In the genomic region with DNA sequence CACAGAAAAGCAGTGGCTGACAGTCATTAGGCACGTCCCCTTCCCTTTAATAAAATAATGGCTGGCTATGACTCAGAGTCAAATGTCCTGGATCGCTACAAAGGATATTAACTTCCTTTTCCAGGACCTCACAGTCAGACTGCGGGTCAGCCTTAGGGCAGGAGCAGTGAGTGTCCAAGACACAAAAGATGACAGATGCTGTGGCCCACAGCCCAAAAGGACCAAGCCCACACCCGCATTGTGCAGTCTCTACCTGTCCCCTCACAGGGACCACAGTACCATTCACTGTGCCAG, we compare ENCODE assay signal across 11 mouse cellular contexts. TPM values are rescaled to one million over a fixed set of nuclear protein-coding genes. Genes with fewer than 3 reads are reported as not detected.
DNase-seq lines count a peak whose midpoint lies in the region; ATAC-seq and TF ChIP-seq lines count a peak whose summit lies in the region.
"Had no signal": no experiment of that assay in that cellular context is flagged by ENCODE, and none has a peak within 500 bp of the region (broad histone marks: within the 10 kb centered on the region; RNA-seq: fewer than 3 reads in every experiment).

No protein-coding gene starts in this region.

- ATAC-seq in kidney, embryonic 16.5 days (ENCODE audit: low FRiP score, low TSS enrichment), result no peak
- no peak for ATAC-seq in activated CD4-positive, CD25-positive, alpha-beta regulatory T cell, adult 4 months

- no peak overlapping the region for H3K4me2 ChIP-seq in kidney, embryonic 16.5 days (replicated peaks; ENCODE audit: low read depth, low read length)
- peak overlapping the region; percentile 49 for H3K4me2 ChIP-seq in myocyte (ENCODE audit: low read depth)
- H3K4me2 ChIP-seq: neural tube, embryonic 15.5 days had no signal

- H3K36me3 ChIP-seq in kidney, embryonic 16.5 days (ENCODE audit: insufficient read depth, low read length), result no peaks in the 10 kb centered on the region
- H3K36me3 ChIP-seq in myocyte (ENCODE audit: control insufficient read depth, insufficient read depth), result no peaks in the 10 kb centered on the region

- H3ac ChIP-seq in myocyte (ENCODE audit: control insufficient read depth, insufficient read length), result peak overlapping the region; percentile 22

- 32% methylated on average over 4 of the region's 4 CpGs for WGBS in lung, adult 2 months
- WGBS in kidney, embryonic 16.5 days, result 60% methylated on average over 4 of the region's 4 CpGs

- no peaks in the 10 kb centered on the region for H3K79me2 ChIP-seq in myocyte (ENCODE audit: control insufficient read depth, insufficient read depth)

- peak; percentile 47 for DNase-seq in adrenal gland, postnatal 14 days
- DNase-seq in adrenal gland, postnatal 4 days (ENCODE audit: low spot score in 2 of 2), result no peak
- peak; percentile 48 to 64 for DNase-seq in lung, adult 18-20 months
- no peak for DNase-seq in lung, adult 2 months
- DNase-seq in urinary bladder, postnatal 25 days (ENCODE audit: low spot score), result no peak
- DNase-seq: cerebellum, adult 11-12 months; layer of hippocampus, adult 9-11 months had no signal

- H3K27me3 ChIP-seq in kidney, embryonic 16.5 days (ENCODE audit: insufficient read depth, low read length), result no peaks in the 10 kb centered on the region
- H3K27me3 ChIP-seq in myocyte (ENCODE audit: control insufficient read depth, insufficient read depth, insufficient read length), result no peaks in the 10 kb centered on the region
- H3K27me3 ChIP-seq: neural tube, embryonic 15.5 days had no signal

- H3K4me1 ChIP-seq in lung, adult 2 months (ENCODE audit: control insufficient read depth, insufficient read depth, low read length), result peaks cover 41% of the 10 kb centered on the region
- peaks cover 43% of the 10 kb centered on the region for H3K4me1 ChIP-seq in kidney, embryonic 16.5 days (ENCODE audit: insufficient read depth, low read length)

- TF ChIP-seq POLR2A in lung, adult 2 months (IDR thresholded peaks at IDR 0.05; ENCODE audit: borderline replicate concordance, extremely low read depth, low read depth, low read length), result no peak
- TF ChIP-seq POLR2A in myocyte (IDR thresholded peaks at IDR 0.05; ENCODE audit: insufficient read length, low read depth), result no peak

- no peak overlapping the region for H3K9ac ChIP-seq in kidney, embryonic 16.5 days (replicated peaks; ENCODE audit: low read length)
- H3K9ac ChIP-seq: neural tube, embryonic 15.5 days had no signal

- H3K4me3 ChIP-seq in lung, adult 2 months (replicated peaks; ENCODE audit: extremely low read depth, low read depth, low read length), result no peak overlapping the region
- H3K4me3 ChIP-seq in kidney, embryonic 16.5 days (ENCODE audit: low read length), result no peak overlapping the region
- no peak overlapping the region for H3K4me3 ChIP-seq in myocyte
- H3K4me3 ChIP-seq: neural tube, embryonic 15.5 days had no signal

- TF ChIP-seq CTCF in lung, adult 2 months (IDR thresholded peaks at IDR 0.05; ENCODE audit: insufficient read depth, low read length), result no peak

- H3K9me3 ChIP-seq in kidney, embryonic 16.5 days (ENCODE audit: low read length), result no peaks in the 10 kb centered on the region
- H3K9me3 ChIP-seq: neural tube, embryonic 15.5 days had no signal

- H3K27ac ChIP-seq in kidney, embryonic 16.5 days (ENCODE audit: low read length), result peak overlapping the region; percentile 41

TF ChIP-seq in myocyte, 11 proteins besides CTCF, POLR2A, EP300 and RAD21:
- no peak for TF ChIP-seq USF1 (IDR thresholded peaks at IDR 0.05; ENCODE audit: low read depth)
- TF ChIP-seq MYOD1 (IDR thresholded peaks at IDR 0.05; ENCODE audit: control insufficient read depth in 1 of 3, insufficient read length in 2 of 3, low read depth in 2 of 3), result peak in 1 of 3 experiments; percentile 12
- no peak for TF ChIP-seq POLR2AphosphoS2 (IDR thresholded peaks at IDR 0.05; ENCODE audit: insufficient read length, low read depth)
- TF ChIP-seq TCF12 (IDR thresholded peaks at IDR 0.05; ENCODE audit: insufficient read depth, poor library complexity, severe bottlenecking), result no peak
- TF ChIP-seq REST (IDR thresholded peaks at IDR 0.05; ENCODE audit: insufficient read depth, insufficient read length), result no peak
- TF ChIP-seq MYOG (IDR thresholded peaks at IDR 0.05; ENCODE audit: control insufficient read depth in 1 of 3, insufficient read depth in 1 of 3, insufficient read length in 2 of 3, low read depth in 2 of 3), result peak in 1 of 3 experiments; percentile 19

RNA-seq across cellular contexts. Expression of gene Cerk, which starts 16.2 kb away (rescaled TPM):
- total RNA-seq in adrenal gland, postnatal 14 days (2021), result 31.5 and 33.0 TPM in 2 replicates
- total RNA-seq in adrenal gland, postnatal 4 days (2021), result 10 to 100 TPM; 26.3 to 26.8 TPM
- polyA plus RNA-seq in lung, adult 2 months (2012; rRNA removed), result 38.2 and 40.8 TPM in 2 replicates
- 13.6 and 13.7 TPM in 2 replicates for polyA plus RNA-seq in kidney, embryonic 16.5 days (2015; fragmentation: Nextera tagmentation; extraction: Ambion mirVana)
- 13.8 TPM for polyA plus RNA-seq in myocyte (2012; fragmentation: generic; extraction: Trizol)
- 1 to 10 TPM; 5.1 to 5.7 TPM for polyA plus RNA-seq in activated CD4-positive, CD25-positive, alpha-beta regulatory T cell, adult 4 months (2017; shearing (Covaris generic))

RNA-seq across cellular contexts. Expression of gene Tbc1d22a, which starts 44.5 kb away (rescaled TPM):
- total RNA-seq in adrenal gland, postnatal 14 days (2021), result 26.8 and 32.0 TPM in 2 replicates
- total RNA-seq in adrenal gland, postnatal 4 days (2021), result 10 to 100 TPM; 32.3 TPM
- polyA plus RNA-seq in lung, adult 2 months (2012; rRNA removed), result 31.9 and 34.7 TPM in 2 replicates
- 16.5 and 16.6 TPM in 2 replicates for polyA plus RNA-seq in kidney, embryonic 16.5 days (2015; fragmentation: Nextera tagmentation; extraction: Ambion mirVana)
- polyA plus RNA-seq in myocyte (2012; fragmentation: generic; extraction: Trizol), result 30.5 TPM
- polyA plus RNA-seq in activated CD4-positive, CD25-positive, alpha-beta regulatory T cell, adult 4 months (2017; shearing (Covaris generic)), result 10 to 100 TPM; 10.6 to 13.1 TPM

Comparison
In these comparisons a context has a peak if more than half of its experiments do, and no peak if none do; other contexts are left out.
1. DNase-seq: peak in adrenal gland, postnatal 14 days (single experiment) and lung, adult 18-20 months (2 of 2); none in adrenal gland, postnatal 4 days (0 of 2), lung, adult 2 months (single experiment) and urinary bladder, postnatal 25 days (single experiment).